Mouse (Mus musculus): ENCODE data around the gene Tmem176a.
"Not testable (repeated sequence)": the region's sequence is repeated elsewhere in the genome, so short reads cannot be mapped to it uniquely, and the experiment has no call there.

The Tmem176a gene

DNA sequence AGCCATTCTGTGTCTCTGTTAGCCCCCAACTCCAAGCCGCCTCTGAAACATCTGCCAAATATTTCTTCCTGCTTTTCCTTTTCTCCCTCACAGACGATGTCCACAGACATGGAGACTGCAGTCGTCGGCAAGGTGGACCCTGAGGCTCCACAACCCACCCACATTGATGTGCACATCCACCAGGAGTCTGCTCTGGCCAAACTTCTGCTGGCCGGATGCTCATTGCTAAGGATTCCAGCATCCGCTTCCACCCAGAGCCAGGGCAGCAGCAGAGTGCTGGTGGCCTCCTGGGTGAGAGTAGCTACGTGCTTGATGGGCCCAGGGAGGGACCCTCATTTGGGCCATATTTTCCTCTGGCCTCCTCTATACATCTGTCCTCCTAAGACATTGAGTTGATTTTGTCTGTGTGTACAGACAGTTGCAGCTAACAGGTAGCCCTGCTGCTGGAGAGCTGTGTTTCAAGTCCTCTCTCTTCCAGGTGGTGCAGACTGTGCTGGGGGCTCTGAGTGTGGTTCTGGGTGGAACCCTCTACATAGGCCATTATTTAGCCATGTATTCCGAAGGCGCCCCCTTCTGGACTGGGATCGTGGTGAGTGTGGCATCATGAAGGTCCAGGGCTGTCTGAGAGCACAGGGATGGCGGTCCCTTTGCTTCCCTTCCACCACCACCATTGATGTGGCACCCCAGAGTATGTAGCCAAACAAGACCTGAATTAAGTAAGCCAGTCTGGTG, 1.6 kb downstream of the Tmem176a start:
- DNase-seq (ENCODE audit: low read depth, low spot score), result no peak

DNA sequence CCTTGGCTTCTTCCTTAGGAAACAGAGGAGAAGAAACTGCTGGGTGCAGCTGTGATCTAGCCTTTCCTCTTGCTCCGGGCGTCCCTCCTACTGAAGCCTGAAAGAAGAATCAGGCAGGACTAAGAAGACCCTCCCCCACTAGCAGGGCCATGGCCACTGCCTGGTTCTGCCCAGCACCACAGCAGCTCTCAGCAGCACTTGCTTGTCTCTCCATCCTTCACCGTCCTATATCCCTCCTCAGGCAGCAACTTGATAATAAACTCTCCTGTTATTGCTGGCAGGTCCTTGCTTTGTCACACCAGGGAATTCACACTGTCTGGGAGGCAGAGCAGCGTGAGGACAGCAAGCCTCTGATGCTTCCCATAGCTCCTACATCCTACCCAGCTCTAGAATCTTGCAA, 4.4 kb downstream of the Tmem176a start:
- no peak for DNase-seq (ENCODE audit: low read depth, low spot score)

- no peak for DNase-seq (ENCODE audit: low read depth, low spot score)
Observed at GRCm38 (mm10) chr6:48851820-48852491, 11.2 kb downstream of the Tmem176a start.

GRCm38 (mm10) chr6:48854155-48854554, 13.4 kb downstream of the Tmem176a start:
- no peak for DNase-seq (ENCODE audit: low read depth, low spot score)

GRCm38 (mm10) chr6:48857613-48858302, 17.0 kb downstream of the Tmem176a start:
- DNase-seq (ENCODE audit: low read depth, low spot score), result no peak

- DNase-seq (ENCODE audit: low read depth, low spot score), result peak; percentile 66
Observed at GRCm38 (mm10) chr6:48860130-48860815, 19.6 kb downstream of the Tmem176a start.

DNA sequence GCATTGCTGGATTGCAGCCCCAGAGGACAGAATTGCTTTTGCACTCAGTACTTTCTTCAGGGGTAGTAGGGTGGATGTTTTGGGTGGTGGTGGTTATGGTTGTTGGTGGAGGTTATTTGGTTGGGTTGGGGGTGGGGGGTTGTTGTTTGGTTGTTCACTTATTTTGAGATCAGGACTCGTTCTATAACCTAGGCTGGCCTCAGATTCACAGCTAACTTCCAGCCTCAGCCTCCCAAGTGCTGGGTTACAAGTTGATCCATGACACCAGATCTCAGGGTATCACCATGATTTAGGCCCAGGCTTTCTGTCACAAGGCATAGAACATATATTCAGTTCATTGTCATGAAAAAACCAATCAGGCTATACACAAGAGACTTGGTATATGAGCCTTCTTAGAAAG, 20.1 kb downstream of the Tmem176a start:
- no peak for DNase-seq (ENCODE audit: low read depth, low spot score)

DNA sequence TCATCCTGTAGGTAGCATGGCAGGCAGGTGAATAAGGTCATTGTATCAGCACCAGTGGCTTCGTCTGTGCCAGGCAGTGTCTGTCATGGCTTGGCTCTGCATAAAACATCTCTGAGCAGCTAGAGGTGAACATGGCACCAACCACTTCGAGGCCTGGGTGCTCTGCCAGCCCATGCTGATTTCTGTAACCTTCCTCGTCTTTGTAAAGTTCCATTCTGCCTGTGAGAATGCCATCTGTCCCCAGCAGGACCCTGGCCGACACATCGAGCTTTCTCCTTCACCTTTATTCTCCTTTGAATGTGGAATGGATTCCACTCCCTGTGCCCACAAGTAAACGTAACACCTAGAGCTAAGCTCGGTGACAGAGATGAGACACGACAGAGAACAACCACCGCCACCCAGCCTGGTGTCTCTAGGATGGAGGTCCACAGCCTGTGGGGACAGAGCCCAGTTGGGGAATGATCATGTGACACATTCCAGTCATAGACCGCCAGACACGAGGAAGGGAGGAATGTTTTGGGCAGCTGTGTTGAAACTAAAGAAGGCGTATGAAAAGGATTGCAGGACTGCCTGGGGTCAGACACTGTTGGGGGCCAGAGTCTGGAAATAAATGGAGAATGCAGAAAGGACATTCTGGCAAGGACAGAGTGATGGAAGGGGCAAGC, 21.0 kb downstream of the Tmem176a start:
- DNase-seq (ENCODE audit: low read depth, low spot score), result no peak

GRCm38 (mm10) chr6:48862816-48863215, 22.1 kb downstream of the Tmem176a start:
- DNase-seq (ENCODE audit: low read depth, low spot score), result no peak

GRCm38 (mm10) chr6:48863488-48863887, 22.8 kb downstream of the Tmem176a start:
- no peak for DNase-seq (ENCODE audit: low read depth, low spot score)

DNA sequence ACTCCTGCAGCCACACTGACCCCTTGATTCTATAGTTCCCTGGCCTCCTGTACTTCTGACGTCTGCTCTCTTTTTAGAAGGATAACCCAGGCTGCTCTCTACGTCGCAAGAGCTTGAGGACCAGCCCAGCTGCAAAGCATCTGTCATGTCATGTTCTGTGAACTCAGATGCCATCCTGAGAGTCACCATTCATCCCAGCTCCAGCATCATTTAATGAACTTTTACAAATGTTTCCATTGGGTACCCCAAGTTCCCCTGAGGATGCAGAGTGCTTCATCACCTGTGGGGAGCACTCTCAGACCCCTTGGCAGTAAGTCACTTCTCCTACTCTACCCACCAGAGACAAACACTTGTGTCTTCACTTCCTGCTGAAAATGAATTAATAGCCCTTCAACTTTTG, 23.5 kb downstream of the Tmem176a start:
- no peak for DNase-seq (ENCODE audit: low read depth, low spot score)

GRCm38 (mm10) chr6:48864723-48865122, 24.0 kb downstream of the Tmem176a start:
- no peak for DNase-seq (ENCODE audit: low read depth, low spot score)

- DNase-seq (ENCODE audit: low read depth, low spot score), result no peak
Observed at GRCm38 (mm10) chr6:48865152-48865745, 24.5 kb downstream of the Tmem176a start.

DNA sequence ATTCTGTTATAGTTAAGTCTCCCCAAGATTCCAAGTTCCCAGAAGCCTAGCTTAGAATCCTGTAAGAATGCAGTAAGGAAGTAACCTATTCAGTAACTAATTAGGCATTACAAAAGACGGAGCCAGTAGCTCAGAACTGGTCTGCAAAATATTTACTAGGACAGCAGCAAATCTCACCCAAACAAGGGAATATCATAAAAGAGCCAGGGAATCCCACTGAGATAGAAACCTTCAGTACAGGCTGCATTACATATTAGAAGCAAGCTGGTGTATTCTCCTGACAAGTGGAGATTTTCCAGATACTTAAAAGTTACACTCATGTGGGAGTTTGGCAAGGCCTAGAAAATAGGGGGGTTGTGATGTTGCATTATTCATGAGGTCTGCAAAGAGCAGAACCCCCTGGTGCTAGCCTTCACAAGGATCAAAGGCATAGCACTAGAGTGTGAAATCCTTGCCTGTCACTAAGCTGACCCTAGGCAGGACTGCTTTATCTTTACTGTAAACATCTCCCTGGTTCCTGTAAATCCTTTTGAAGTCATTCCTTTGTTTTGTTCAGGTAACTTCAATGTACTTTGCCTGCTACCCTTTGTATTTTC, 25.7 kb downstream of the Tmem176a start:
- DNase-seq (ENCODE audit: low read depth, low spot score), result not testable (repeated sequence)

DNA sequence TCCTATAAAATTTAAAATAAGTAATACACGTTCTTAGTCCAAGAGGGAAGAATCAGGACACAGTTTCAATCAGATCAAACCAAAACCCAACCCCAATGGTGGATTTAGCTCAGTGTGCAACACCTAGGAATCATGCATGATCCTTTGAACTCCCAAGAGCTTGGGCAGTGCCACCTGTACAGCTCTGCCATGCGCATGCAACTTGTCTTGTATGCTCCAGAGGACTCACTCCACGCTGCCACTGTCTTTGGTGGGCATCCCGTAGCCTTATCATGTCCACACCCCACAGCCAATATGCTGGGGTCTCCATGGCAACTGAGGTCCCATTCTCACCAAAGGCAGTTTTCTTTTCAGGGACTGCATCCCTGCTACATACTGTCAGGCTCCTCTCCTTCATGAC, 26.4 kb downstream of the Tmem176a start:
- DNase-seq (ENCODE audit: low read depth, low spot score), result no peak

- DNase-seq (ENCODE audit: low read depth, low spot score), result peak; percentile 68
Observed at GRCm38 (mm10) chr6:48869774-48870173, 29.1 kb downstream of the Tmem176a start.

DNA sequence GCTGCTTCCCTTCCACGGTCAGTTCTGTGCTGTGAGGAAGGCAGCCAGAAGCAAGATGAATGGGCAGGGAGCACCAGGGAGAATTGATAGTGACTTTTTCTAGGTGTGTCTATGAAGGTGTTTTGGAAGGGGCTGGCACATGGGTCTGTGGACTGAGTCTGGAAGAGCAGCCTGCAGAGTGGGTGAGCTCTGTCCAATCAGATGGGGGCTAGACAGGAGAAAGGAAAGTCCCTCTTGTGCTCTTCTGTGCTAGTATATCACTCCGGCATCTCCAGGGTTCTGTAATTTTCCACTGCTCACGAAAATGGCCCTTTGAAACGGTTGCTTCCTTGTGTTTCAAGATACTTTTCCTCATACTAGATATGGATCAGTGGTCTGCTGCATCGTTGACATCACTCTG, 31.9 kb downstream of the Tmem176a start, which contains the start of gene Aoc1:
Gene Aoc1, plus strand, starts transcription at position 301 of the 400 bp plus-strand sequence.
- no peak for DNase-seq (ENCODE audit: low read depth, low spot score)

DNA sequence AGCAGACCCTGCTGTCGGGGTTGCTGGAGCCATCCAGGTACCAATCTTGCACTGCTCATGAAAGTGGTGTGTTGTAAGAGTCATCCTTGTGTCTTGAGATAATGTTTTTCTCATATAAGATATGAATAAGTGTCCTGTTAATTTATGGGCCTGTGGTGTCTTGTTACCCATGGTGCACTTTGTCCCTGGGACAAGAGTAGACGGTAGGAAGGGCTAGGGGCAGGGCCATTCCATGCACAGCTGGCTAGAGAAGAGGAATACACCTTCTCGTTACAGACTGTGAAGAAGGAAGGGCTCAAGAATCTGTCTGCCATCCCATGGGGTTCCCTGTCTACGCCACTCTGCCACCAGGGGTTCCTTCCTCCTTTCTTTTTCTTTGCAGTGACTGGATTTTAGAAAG, 33.9 kb downstream of the Tmem176a start:
- no peak for DNase-seq (ENCODE audit: low read depth, low spot score)

DNA sequence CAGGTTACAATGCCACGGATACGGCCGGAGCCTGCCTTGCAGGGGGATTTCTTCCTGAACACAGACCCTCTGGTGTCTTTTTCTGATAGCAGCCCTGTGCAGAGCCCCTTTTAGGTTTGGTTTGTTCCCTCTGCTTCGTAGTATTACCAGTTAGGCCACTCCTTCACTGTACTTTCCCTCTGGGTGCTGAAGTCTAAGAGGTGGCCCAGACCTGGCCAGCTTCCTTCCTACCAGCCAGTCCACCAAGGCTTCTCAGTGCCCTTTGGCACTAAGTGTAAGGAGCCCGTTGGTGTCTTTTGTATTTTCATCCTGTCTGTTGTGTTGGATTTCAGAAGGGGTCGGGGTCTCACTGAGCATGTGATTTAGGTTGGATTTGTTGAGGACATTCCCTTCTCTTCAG, 34.8 kb downstream of the Tmem176a start:
- DNase-seq (ENCODE audit: low read depth, low spot score), result no peak

GRCm38 (mm10) chr6:48876510-48877135, 35.9 kb downstream of the Tmem176a start:
- peak; percentile 83 for DNase-seq (ENCODE audit: low read depth, low spot score)
